Mouse (Mus musculus): ENCODE data around the gene Cygb. TPM values are rescaled to one million over a fixed set of nuclear protein-coding genes. Genes with fewer than 3 reads are reported as not detected.
"Not testable (repeated sequence)": the region's sequence is repeated elsewhere in the genome, so short reads cannot be mapped to it uniquely, and the experiment has no call there.

Cygb gene
- polyA plus RNA-seq, 1 experiment = 3.4 TPM

DNA sequence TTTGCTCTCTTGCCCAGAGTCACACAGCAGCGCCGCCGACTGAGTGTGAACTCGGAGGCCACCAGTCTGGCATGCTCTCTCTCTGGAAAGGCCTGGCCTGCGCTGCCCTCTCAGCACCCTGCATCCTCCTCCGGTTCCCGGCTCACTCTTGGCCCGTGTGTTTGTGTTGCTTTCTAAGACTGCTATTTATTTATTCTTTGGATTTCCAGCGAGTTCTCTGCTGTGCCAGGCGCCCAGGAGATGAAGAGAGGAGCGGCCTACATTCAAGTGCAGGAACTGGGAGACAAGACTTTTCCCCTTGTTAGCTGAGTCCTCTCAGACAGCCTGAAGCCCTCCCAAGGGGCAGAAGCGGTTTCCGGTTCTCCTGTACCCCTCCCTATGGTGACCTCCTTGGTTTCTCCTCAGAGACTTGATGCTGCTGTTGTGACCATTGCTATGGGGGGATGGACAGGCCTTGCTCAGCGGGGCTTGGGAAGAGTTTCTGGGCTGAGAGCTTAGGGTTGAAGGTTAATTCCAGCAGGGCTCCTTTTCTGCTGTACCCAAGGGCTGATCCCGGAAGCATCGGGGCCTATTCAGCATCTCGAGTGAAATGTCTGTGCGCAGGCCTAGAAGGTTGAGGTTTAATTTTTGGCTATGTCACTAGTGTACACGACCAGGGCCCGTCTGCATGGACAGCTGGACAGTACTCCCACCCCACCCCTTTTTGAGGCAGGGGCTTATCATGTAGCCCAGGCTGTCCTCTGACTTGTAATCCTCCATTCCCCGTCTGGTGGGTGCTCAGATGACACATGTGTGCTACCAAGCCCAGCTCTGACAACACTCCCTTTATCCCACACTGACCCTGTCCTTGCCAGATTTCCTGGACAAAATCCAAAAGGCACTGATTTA, 9.6 kb downstream of the Cygb start:
- Histone ChIP-seq H3K27ac (ENCODE audit: control insufficient read depth, insufficient read depth, low read depth, low read length, poor library complexity) (no peak overlapping the region), H3K4me1 (ENCODE audit: control insufficient read depth, insufficient read depth, low read length) (no peaks in the 10 kb centered on the region), H3K4me3 (replicated peaks; ENCODE audit: control insufficient read depth, low read depth, low read length) (no peak overlapping the region)
- 79% methylated on average over 21 of the region's 21 CpGs for WGBS
- TF ChIP-seq POLR2A (IDR thresholded peaks at IDR 0.05; ENCODE audit: borderline replicate concordance, control insufficient read depth, low read depth, low read length) = no peak
- TF ChIP-seq CTCF (IDR thresholded peaks at IDR 0.05; ENCODE audit: control insufficient read depth, insufficient read depth, low read length) = no peak

DNA sequence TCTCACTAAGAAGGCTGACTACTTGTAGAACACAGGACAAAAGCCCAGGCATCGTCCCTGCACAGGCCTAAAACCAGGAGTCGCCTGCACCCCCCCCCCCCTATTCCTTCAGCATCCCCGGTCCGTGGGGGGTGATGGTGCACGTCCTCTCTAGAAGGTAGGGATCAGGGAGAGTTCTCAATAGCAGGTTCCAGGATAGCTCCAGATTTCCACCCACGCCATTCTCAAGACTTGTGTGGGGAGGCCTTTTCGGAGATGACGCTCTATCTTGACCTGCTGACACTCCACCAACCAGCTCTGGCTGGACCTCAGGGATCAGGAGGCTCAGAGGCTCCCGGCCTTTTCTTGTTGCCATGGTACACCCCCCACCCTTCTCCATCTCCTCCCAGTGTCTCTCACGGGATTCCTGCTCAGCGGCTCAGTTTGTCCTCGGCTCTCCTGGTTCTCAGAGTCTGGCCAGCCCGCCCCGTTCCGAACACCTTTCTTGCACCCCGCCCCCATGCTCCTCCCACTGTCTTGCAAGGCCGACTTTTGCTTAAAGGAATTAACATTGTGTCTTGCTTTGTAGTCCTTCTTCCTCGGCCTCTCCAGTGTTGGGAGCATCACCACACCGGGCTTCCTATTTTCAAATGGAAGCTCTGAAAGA, 10.4 kb downstream of the Cygb start:
- WGBS = 56% methylated on average over 19 of the region's 19 CpGs
- TF ChIP-seq POLR2A (IDR thresholded peaks at IDR 0.05; ENCODE audit: borderline replicate concordance, control insufficient read depth, low read depth, low read length) (no peak), CTCF (IDR thresholded peaks at IDR 0.05; ENCODE audit: control insufficient read depth, insufficient read depth, low read length) (no peak)
- Histone ChIP-seq H3K4me1 (ENCODE audit: control insufficient read depth, insufficient read depth, low read length) (no peaks in the 10 kb centered on the region), H3K4me3 (replicated peaks; ENCODE audit: control insufficient read depth, low read depth, low read length) (no peak overlapping the region), H3K27ac (ENCODE audit: control insufficient read depth, insufficient read depth, low read depth, low read length, poor library complexity) (no peak overlapping the region)

GRCm38 (mm10) chr11:116642681-116643578, 11.2 kb downstream of the Cygb start:
- 30% methylated on average over 14 of the region's 14 CpGs for WGBS
- Histone ChIP-seq H3K27ac (ENCODE audit: control insufficient read depth, insufficient read depth, low read depth, low read length, poor library complexity) (no peak overlapping the region), H3K4me3 (replicated peaks; ENCODE audit: control insufficient read depth, low read depth, low read length) (no peak overlapping the region), H3K4me1 (ENCODE audit: control insufficient read depth, insufficient read depth, low read length) (no peaks in the 10 kb centered on the region)
- TF ChIP-seq POLR2A (IDR thresholded peaks at IDR 0.05; ENCODE audit: borderline replicate concordance, control insufficient read depth, low read depth, low read length) = no peak
- TF ChIP-seq CTCF (IDR thresholded peaks at IDR 0.05; ENCODE audit: control insufficient read depth, insufficient read depth, low read length) = peak; percentile 89

GRCm38 (mm10) chr11:116641731-116642130, 12.4 kb downstream of the Cygb start:
- no peak overlapping the region for H3K27ac ChIP-seq (ENCODE audit: control insufficient read depth, insufficient read depth, low read depth, low read length, poor library complexity)
- no peak overlapping the region for H3K4me3 ChIP-seq (replicated peaks; ENCODE audit: control insufficient read depth, low read depth, low read length)
- 51% methylated on average over 3 of the region's 3 CpGs for WGBS
- no peaks in the 10 kb centered on the region for H3K4me1 ChIP-seq (ENCODE audit: control insufficient read depth, insufficient read depth, low read length)
- TF ChIP-seq POLR2A (IDR thresholded peaks at IDR 0.05; ENCODE audit: borderline replicate concordance, control insufficient read depth, low read depth, low read length) (no peak), CTCF (IDR thresholded peaks at IDR 0.05; ENCODE audit: control insufficient read depth, insufficient read depth, low read length) (no peak)

GRCm38 (mm10) chr11:116641168-116641567, 12.9 kb downstream of the Cygb start:
- TF ChIP-seq POLR2A (IDR thresholded peaks at IDR 0.05; ENCODE audit: borderline replicate concordance, control insufficient read depth, low read depth, low read length) (no peak), CTCF (IDR thresholded peaks at IDR 0.05; ENCODE audit: control insufficient read depth, insufficient read depth, low read length) (peak; percentile 48; the same call in 1 of the 2 replicates)
- no peaks in the 10 kb centered on the region for H3K4me1 ChIP-seq (ENCODE audit: control insufficient read depth, insufficient read depth, low read length)
- no peak overlapping the region for H3K27ac ChIP-seq (ENCODE audit: control insufficient read depth, insufficient read depth, low read depth, low read length, poor library complexity)
- no peak overlapping the region for H3K4me3 ChIP-seq (replicated peaks; ENCODE audit: control insufficient read depth, low read depth, low read length)
- WGBS = 54% methylated on average over 5 of the region's 5 CpGs

DNA sequence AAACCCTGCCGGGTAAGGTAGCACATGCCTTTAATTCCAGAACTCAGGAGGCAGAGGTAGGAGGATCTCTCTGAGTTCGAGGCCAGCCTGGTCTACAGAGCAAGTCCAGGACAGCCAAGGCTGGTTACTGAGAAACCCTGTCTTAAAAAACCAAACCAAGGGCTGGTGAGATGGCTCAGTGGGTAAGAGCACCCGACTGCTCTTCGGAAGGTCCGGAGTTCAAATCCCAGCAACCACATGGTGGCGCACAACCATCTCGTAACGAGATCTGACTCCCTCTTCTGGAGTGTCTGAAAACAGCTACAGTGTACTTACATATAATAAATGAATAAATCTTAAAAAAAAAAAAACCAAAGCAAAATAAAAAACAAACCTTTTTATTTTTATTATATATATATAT, 17.5 kb downstream of the Cygb start:
- 64% methylated on average over 8 of the region's 8 CpGs for WGBS
- H3K4me3 ChIP-seq (replicated peaks; ENCODE audit: control insufficient read depth, low read depth, low read length); H3K4me1 ChIP-seq (ENCODE audit: control insufficient read depth, insufficient read depth, low read length); H3K27ac ChIP-seq (ENCODE audit: control insufficient read depth, insufficient read depth, low read depth, low read length, poor library complexity): not testable (repeated sequence)

DNA sequence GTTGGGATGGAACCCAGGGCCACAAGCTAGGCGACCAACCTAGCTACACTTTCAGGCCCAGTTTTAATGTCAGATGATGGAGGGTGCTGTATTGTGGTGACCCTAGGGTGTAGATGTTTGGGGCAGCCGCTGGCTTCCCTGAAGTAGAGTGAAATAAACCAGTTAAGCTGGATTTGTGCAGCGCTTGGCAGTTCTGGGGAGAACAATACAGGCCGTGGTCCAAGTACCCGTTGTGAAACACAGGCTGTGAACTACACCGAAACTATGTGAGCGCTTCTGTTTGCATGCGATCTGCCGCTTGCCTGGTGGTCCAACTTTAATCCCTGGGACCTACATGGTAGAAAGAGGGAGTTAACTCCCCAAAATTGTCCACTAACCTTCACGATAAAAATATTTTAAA, 21.2 kb downstream of the Cygb start:
- no peak overlapping the region for H3K4me3 ChIP-seq (replicated peaks; ENCODE audit: control insufficient read depth, low read depth, low read length)
- H3K4me1 ChIP-seq (ENCODE audit: control insufficient read depth, insufficient read depth, low read length) = no peaks in the 10 kb centered on the region
- WGBS = 83% methylated on average over 10 of the region's 10 CpGs
- no peak overlapping the region for H3K27ac ChIP-seq (ENCODE audit: control insufficient read depth, insufficient read depth, low read depth, low read length, poor library complexity)
- TF ChIP-seq POLR2A (IDR thresholded peaks at IDR 0.05; ENCODE audit: borderline replicate concordance, control insufficient read depth, low read depth, low read length) = no peak
- TF ChIP-seq CTCF (IDR thresholded peaks at IDR 0.05; ENCODE audit: control insufficient read depth, insufficient read depth, low read length) = no peak

Data from bone marrow, adult 2 months (tissue).